Comparison of ENCODE assay signal across 7 mouse cellular contexts in genomic region chr10:39541951-39542521, GRCm38 (mm10).
DNase-seq lines count a peak whose midpoint lies in the region; ATAC-seq and TF ChIP-seq lines count a peak whose summit lies in the region.

No protein-coding gene starts in this region.

- 21% methylated on average over 7 of the region's 7 CpGs for WGBS in lung, embryonic 14.5 days
- 22% methylated on average over 7 of the region's 7 CpGs for WGBS in olfactory bulb, adult 2 months

- H3K36me3 ChIP-seq in lung, embryonic 14.5 days (ENCODE audit: insufficient read depth), result peaks cover 7% of the 10 kb centered on the region; the same call in 1 of the 2 replicates

- TF ChIP-seq CTCF in lung, embryonic 14.5 days (IDR thresholded peaks at IDR 0.05; ENCODE audit: low read depth), result no peak
- TF ChIP-seq CTCF in embryonic fibroblast, embryonic 13.5 days (IDR thresholded peaks at IDR 0.05; ENCODE audit: borderline replicate concordance, insufficient read depth, low read length), result no peak
- TF ChIP-seq CTCF in olfactory bulb, adult 2 months (IDR thresholded peaks at IDR 0.05; ENCODE audit: insufficient read depth, low read depth, low read length), result no peak

- H3K4me3 ChIP-seq in lung, embryonic 14.5 days (ENCODE audit: low read depth, low read length), result no peak overlapping the region
- no peak overlapping the region for H3K4me3 ChIP-seq in embryonic fibroblast, embryonic 13.5 days (ENCODE audit: insufficient read depth, low read length)
- H3K4me3 ChIP-seq in olfactory bulb, adult 2 months (ENCODE audit: insufficient read depth, low read depth, low read length), result no peak overlapping the region

- H3K9me3 ChIP-seq in lung, embryonic 14.5 days (ENCODE audit: low read depth, low read length), result no peaks in the 10 kb centered on the region

- TF ChIP-seq POLR2A in embryonic fibroblast, embryonic 13.5 days (IDR thresholded peaks at IDR 0.05; ENCODE audit: low read depth, low read length), result no peak
- TF ChIP-seq POLR2A in olfactory bulb, adult 2 months (IDR thresholded peaks at IDR 0.05; ENCODE audit: insufficient read depth, low read depth, low read length), result no peak

- no peak overlapping the region for H3K4me2 ChIP-seq in lung, embryonic 14.5 days

- H3K9ac ChIP-seq in lung, embryonic 14.5 days, result peak overlapping the region; percentile 16; the same call in 1 of the 2 replicates

- peaks cover 34% of the 10 kb centered on the region for H3K4me1 ChIP-seq in lung, embryonic 14.5 days (ENCODE audit: insufficient read depth)
- H3K4me1 ChIP-seq in embryonic fibroblast, embryonic 13.5 days (ENCODE audit: control insufficient read depth, insufficient read depth, low read length), result peaks cover 9% of the 10 kb centered on the region
- peaks cover 42% of the 10 kb centered on the region for H3K4me1 ChIP-seq in olfactory bulb, adult 2 months (ENCODE audit: control insufficient read depth, insufficient read depth, low read length)

- peak; percentile 48 for DNase-seq in lung, embryonic 14.5 days
- DNase-seq in lung, adult 18-20 months, result no peak
- peak; percentile 69 for DNase-seq in layer of hippocampus, adult 9-11 months
- no peak for DNase-seq in testis, postnatal 10 days (ENCODE audit: low spot score)

- H3K27me3 ChIP-seq in lung, embryonic 14.5 days (ENCODE audit: insufficient read depth, low read length), result no peaks in the 10 kb centered on the region

- H3K27ac ChIP-seq in lung, embryonic 14.5 days (ENCODE audit: low read depth), result peak overlapping the region; percentile 87
- H3K27ac ChIP-seq in embryonic fibroblast, embryonic 13.5 days (ENCODE audit: insufficient read depth, low read length), result peak overlapping the region; percentile 83
- peak overlapping the region; percentile 88 for H3K27ac ChIP-seq in olfactory bulb, adult 2 months (ENCODE audit: insufficient read depth, low read depth, low read length)

- ATAC-seq in lung, embryonic 14.5 days (ENCODE audit: insufficient read depth), result peak; percentile 47; the same call in 1 of the 2 replicates
- no peak for ATAC-seq in monocyte, adult 5-6 weeks (replicated peaks; ENCODE audit: insufficient number of reproducible peaks, low FRiP score, low TSS enrichment, poor library complexity, severe bottlenecking)

Comparison
In these comparisons a context has a peak if more than half of its experiments do, and no peak if none do; other contexts are left out.
1. DNase-seq: peak in lung, embryonic 14.5 days (single experiment) and layer of hippocampus, adult 9-11 months (single experiment); none in lung, adult 18-20 months (0 of 2) and testis, postnatal 10 days (single experiment).
2. Peak in every context shown above with its lines, with median percentiles within 50 percentile points of each other: H3K27ac ChIP-seq.